Mouse (Mus musculus): ENCODE results near the gene Cd7.

DNA sequence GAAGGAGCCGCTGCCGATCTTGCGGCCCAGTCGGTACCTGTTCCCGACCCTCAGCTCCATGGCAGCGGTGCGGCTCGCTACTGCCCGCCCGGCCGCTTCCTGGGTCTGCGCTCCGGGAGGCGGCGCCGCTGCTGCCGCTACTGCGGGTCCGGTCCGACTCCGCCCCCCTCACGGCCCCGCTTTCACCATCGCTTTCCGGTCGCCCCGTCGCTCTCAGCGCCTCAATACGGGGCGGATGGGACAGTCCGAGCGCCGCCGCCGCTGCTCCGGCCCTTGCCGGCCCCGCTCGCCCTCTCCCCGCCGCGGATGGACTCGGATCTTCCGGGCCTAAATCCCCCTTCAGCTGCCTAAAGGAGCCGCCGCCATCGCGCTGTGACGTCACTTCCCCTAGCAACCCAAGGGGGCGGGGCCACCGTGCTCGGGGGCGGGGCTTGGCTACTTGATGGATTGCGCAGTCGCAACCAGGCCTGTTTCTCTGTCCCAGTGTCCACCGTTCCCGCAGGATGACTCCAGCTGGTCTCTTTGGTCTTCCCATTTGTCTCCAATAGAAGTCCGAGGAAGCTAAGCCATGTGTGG is 48.2 kb downstream of the Cd7 start, which contains the start of gene Csnk1d:
- TF ChIP-seq TAL1 (IDR thresholded peaks at IDR 0.05; ENCODE audit: low read length) (no peak), GATA1 (IDR thresholded peaks at IDR 0.05; ENCODE audit: low read length) (no peak)

All from erythroblast, embryonic 14.5 days (primary cell).